Mouse (Mus musculus) urinary bladder, adult 2 months (tissue): ENCODE results near the gene Chrna1. TPM values are rescaled to one million over a fixed set of nuclear protein-coding genes. Genes with fewer than 3 reads are reported as not detected.

Experiments used
- DNase-seq: peaks from one replicate; pipeline ENCODE4 v3.0.0; 2022; ENCODE audit warnings: low spot score
- polyA plus RNA-seq: library from polyadenylated mRNA; depleted of rRNA; stranded (reverse); fragments of >200 nt; gene quantifications from 2 replicates; pipeline ENCODE4 v1.2.3, GENCODE M21; 2012

Chrna1 gene
- polyA plus RNA-seq, 1 experiment, result not detected

GRCm38 (mm10) chr2:73591246-73591645 is 11.1 kb upstream of the Chrna1 start:
- no peak for DNase-seq

GRCm38 (mm10) chr2:73590106-73590505 is 10.0 kb upstream of the Chrna1 start:
- no peak for DNase-seq

GRCm38 (mm10) chr2:73588951-73589350 is 8.8 kb upstream of the Chrna1 start:
- DNase-seq, result no peak

GRCm38 (mm10) chr2:73587109-73587506 is 7.0 kb upstream of the Chrna1 start:
- no peak for DNase-seq

GRCm38 (mm10) chr2:73586392-73587108 is 6.4 kb upstream of the Chrna1 start:
- DNase-seq, result no peak

- no peak for DNase-seq
Observed at GRCm38 (mm10) chr2:73585347-73585831, 5.3 kb upstream of the Chrna1 start.

GRCm38 (mm10) chr2:73584645-73585346 is 4.7 kb upstream of the Chrna1 start:
- DNase-seq, result peak; percentile 44

GRCm38 (mm10) chr2:73580720-73581119 is 582 bp upstream of the Chrna1 start:
- no peak for DNase-seq

GRCm38 (mm10) chr2:73579168-73579567 is 970 bp downstream of the Chrna1 start:
- DNase-seq, result no peak

- no peak for DNase-seq
Observed at GRCm38 (mm10) chr2:73574418-73574817, 5.7 kb downstream of the Chrna1 start.

GRCm38 (mm10) chr2:73573556-73573955 is 6.6 kb downstream of the Chrna1 start:
- DNase-seq, result no peak

- DNase-seq, result no peak
Observed at GRCm38 (mm10) chr2:73572539-73573372, 7.4 kb downstream of the Chrna1 start.

- DNase-seq, result no peak
Observed at GRCm38 (mm10) chr2:73571901-73572300, 8.2 kb downstream of the Chrna1 start.

GRCm38 (mm10) chr2:73571304-73571703 is 8.8 kb downstream of the Chrna1 start:
- DNase-seq, result no peak

- DNase-seq, result no peak
Observed at GRCm38 (mm10) chr2:73566989-73567605, 13.0 kb downstream of the Chrna1 start.

GRCm38 (mm10) chr2:73566162-73566561 is 14.0 kb downstream of the Chrna1 start:
- no peak for DNase-seq

GRCm38 (mm10) chr2:73563690-73564089 is 16.4 kb downstream of the Chrna1 start:
- no peak for DNase-seq

- DNase-seq, result no peak
Observed at GRCm38 (mm10) chr2:73562656-73563055, 17.5 kb downstream of the Chrna1 start.

- no peak for DNase-seq
Observed at GRCm38 (mm10) chr2:73561665-73562063, 18.5 kb downstream of the Chrna1 start.

GRCm38 (mm10) chr2:73560899-73561664 is 19.1 kb downstream of the Chrna1 start:
- no peak for DNase-seq

- no peak for DNase-seq
Observed at GRCm38 (mm10) chr2:73560445-73560844, 19.7 kb downstream of the Chrna1 start.
